ENCODE assay signal across 10 mouse cellular contexts in genomic region chr3:108083161-108083560, GRCm38 (mm10). TPM values are rescaled to one million over a fixed set of nuclear protein-coding genes. Genes with fewer than 3 reads are reported as not detected.
DNase-seq lines count a peak whose midpoint lies in the region; ATAC-seq and TF ChIP-seq lines count a peak whose summit lies in the region.
"Had no signal": no experiment of that assay in that cellular context is flagged by ENCODE, and none has a peak within 500 bp of the region (broad histone marks: within the 10 kb centered on the region; RNA-seq: fewer than 3 reads in every experiment).

No protein-coding gene starts in this region.

- dilution Hi-C loops in CH12.LX (cut with MboI; ENCODE audit: extremely low pct_ligation_motif_present, extremely low pct_unique_long_range_greater_than_20kb, low sequenced_read_pairs): no loop called here

- in situ Hi-C loops in CH12.LX (cut with MboI; ENCODE audit: low pct_ligation_motif_present, low pct_unique_long_range_greater_than_20kb, low sequenced_read_pairs): loop anchor here (5.0 kb wide), 1 partner anchor 64 kb away; the partner anchor contains the start of gene Gnai3

- H3K9me3 ChIP-seq in hindbrain, postnatal 0 days (ENCODE audit: low read length): no peaks in the 10 kb centered on the region
- no peaks in the 10 kb centered on the region for H3K9me3 ChIP-seq in hindbrain, embryonic 10.5 days
- H3K9me3 ChIP-seq in CH12.LX (replicated peaks; ENCODE audit: low read length): no peaks in the 10 kb centered on the region
- no peaks in the 10 kb centered on the region for H3K9me3 ChIP-seq in liver, embryonic 12.5 days (replicated peaks)

- TF ChIP-seq EP300 in CH12.LX (IDR thresholded peaks at IDR 0.05; ENCODE audit: low read length): no peak

- H3K36me3 ChIP-seq in hindbrain, postnatal 0 days (ENCODE audit: insufficient read depth, low read length): peaks cover 11% of the 10 kb centered on the region
- peaks cover 27% of the 10 kb centered on the region for H3K36me3 ChIP-seq in hindbrain, embryonic 10.5 days
- peaks cover 27 to 64% of the 10 kb centered on the region in 2 experiments for H3K36me3 ChIP-seq in CH12.LX (replicated peaks in 1 of 2; ENCODE audit: control insufficient read depth in 1 of 2, insufficient read depth in 1 of 2, low read length in 1 of 2)
- H3K36me3 ChIP-seq in liver, embryonic 12.5 days: peaks cover 63% of the 10 kb centered on the region

- no peak overlapping the region for H3K4me2 ChIP-seq in hindbrain, postnatal 0 days (ENCODE audit: low read depth, low read length)
- peak overlapping the region; percentile 79; the same call in 1 of the 2 replicates for H3K4me2 ChIP-seq in CH12.LX (ENCODE audit: insufficient read depth, low read depth, poor library complexity, severe bottlenecking)
- H3K4me2 ChIP-seq in liver, embryonic 12.5 days: peak overlapping the region; percentile 98

- H3K27ac ChIP-seq in hindbrain, postnatal 0 days: peak overlapping the region; percentile 56; the same call in 1 of the 2 replicates
- H3K27ac ChIP-seq in hindbrain, embryonic 10.5 days: no peak overlapping the region
- peak overlapping the region; percentile 54 for H3K27ac ChIP-seq in CH12.LX (ENCODE audit: insufficient read depth, low read depth)
- H3K27ac ChIP-seq in liver, embryonic 12.5 days: peak overlapping the region; percentile 95

- H3K4me3 ChIP-seq in hindbrain, postnatal 0 days (ENCODE audit: low read length): no peak overlapping the region
- H3K4me3 ChIP-seq in hindbrain, embryonic 10.5 days: no peak overlapping the region
- peak overlapping the region in 2 of 3 experiments; percentile 25 to 34 for H3K4me3 ChIP-seq in CH12.LX (replicated peaks in 1 of 3; ENCODE audit: low read depth in 2 of 3, low read length in 2 of 3, poor library complexity in 1 of 3)
- H3K4me3 ChIP-seq in liver, embryonic 12.5 days: peak overlapping the region; percentile 84

- no peak for ATAC-seq in hindbrain, postnatal 0 days
- no peak for ATAC-seq in liver, embryonic 12.5 days
- ATAC-seq: forebrain, embryonic 14.5 days had no signal

- no peak overlapping the region for H3K9ac ChIP-seq in hindbrain, postnatal 0 days (replicated peaks; ENCODE audit: low read length)
- peak overlapping the region; percentile 53 for H3K9ac ChIP-seq in CH12.LX (ENCODE audit: insufficient read depth, low read depth)
- peak overlapping the region; percentile 92 for H3K9ac ChIP-seq in liver, embryonic 12.5 days

- H3K27me3 ChIP-seq in hindbrain, postnatal 0 days (ENCODE audit: insufficient read depth, low read length): no peaks in the 10 kb centered on the region
- peaks cover 5% of the 10 kb centered on the region; the same call in 1 of the 2 replicates for H3K27me3 ChIP-seq in hindbrain, embryonic 10.5 days (ENCODE audit: insufficient read depth, poor library complexity, severe bottlenecking)
- H3K27me3 ChIP-seq in CH12.LX (replicated peaks): no peaks in the 10 kb centered on the region
- H3K27me3 ChIP-seq in liver, embryonic 12.5 days (replicated peaks): no peaks in the 10 kb centered on the region

- no peak for TF ChIP-seq CTCF in hindbrain, postnatal 0 days (IDR thresholded peaks at IDR 0.05; ENCODE audit: low read depth)
- no peak for TF ChIP-seq CTCF in CH12.LX (conservative IDR thresholded peaks at IDR 0.05 in 1 of 2, IDR thresholded peaks at IDR 0.05 in 1 of 2; ENCODE audit: low read depth in 2 of 2, low read length in 2 of 2)

- no peak for TF ChIP-seq RAD21 in CH12.LX (IDR thresholded peaks at IDR 0.05; ENCODE audit: low read depth, low read length)

- peaks cover 50% of the 10 kb centered on the region for H3K79me2 ChIP-seq in CH12.LX (replicated peaks; ENCODE audit: control insufficient read depth, extremely low read depth, insufficient read depth, poor library complexity, severe bottlenecking)

- TF ChIP-seq POLR2A in CH12.LX (IDR thresholded peaks at IDR 0.05; ENCODE audit: low read depth, low read length): no peak

- peaks cover 30% of the 10 kb centered on the region for H3K4me1 ChIP-seq in hindbrain, postnatal 0 days (ENCODE audit: insufficient read depth, low read length)
- peaks cover 69% of the 10 kb centered on the region for H3K4me1 ChIP-seq in hindbrain, embryonic 10.5 days (replicated peaks)
- H3K4me1 ChIP-seq in CH12.LX (ENCODE audit: control insufficient read depth in 1 of 2, insufficient read depth in 2 of 2): peaks cover 27 to 44% of the 10 kb centered on the region in 2 experiments
- H3K4me1 ChIP-seq in liver, embryonic 12.5 days: peaks cover 59% of the 10 kb centered on the region

- DNase-seq in adrenal gland, postnatal 10 days: peak; percentile 9
- no peak for DNase-seq in adrenal gland, adult 8-10 months
- no peak for DNase-seq in hindbrain, postnatal 0 days (ENCODE audit: low spot score)
- DNase-seq in hindbrain, embryonic 10.5 days (ENCODE audit: low spot score): no peak
- DNase-seq in CH12.LX (ENCODE audit: extremely low read depth): no peak
- DNase-seq in urinary bladder, postnatal 25 days (ENCODE audit: low spot score): no peak
- DNase-seq in thymus, postnatal 4 days: no peak

- WGBS in hindbrain, postnatal 0 days: 61% methylated on average over 2 of the region's 2 CpGs
- WGBS in hindbrain, embryonic 10.5 days: 58% methylated on average over 2 of the region's 2 CpGs
- WGBS in liver, embryonic 12.5 days (ENCODE audit: insufficient replicate concordance): 18% methylated on average over 2 of the region's 2 CpGs

TF ChIP-seq in CH12.LX, 34 proteins besides CTCF, POLR2A, EP300 and RAD21:
- no peak for TF ChIP-seq ETS1 (conservative IDR thresholded peaks at IDR 0.05; ENCODE audit: low read depth, low read length)

RNA-seq across cellular contexts. Expression of gene Ampd2, which starts 3.3 kb away (rescaled TPM):
- 10 to 100 TPM; 79.3 to 92.2 TPM for total RNA-seq in adrenal gland, postnatal 10 days (2021)
- 100 to 1,000 TPM; 152 to 212 (median 184) TPM for total RNA-seq in adrenal gland, adult 8-10 months (2022)
- total RNA-seq in hindbrain, postnatal 0 days (2014; rRNA removed): 56.6 and 58.4 TPM in 2 replicates
- polyA plus RNA-seq in hindbrain, postnatal 0 days (2015; fragmentation: Nextera tagmentation; extraction: Ambion mirVana): 40.3 and 43.2 TPM in 2 replicates
- polyA plus RNA-seq in hindbrain, embryonic 10.5 days (2016; fragmentation: Nextera tagmentation; extraction: Ambion mirVana): 53.3 and 58.7 TPM in 2 replicates
- total RNA-seq in CH12.LX (2012; rRNA removed) (55.8 and 60.5 TPM in 2 replicates), CH12.LX (2014; rRNA removed) (28.3 and 28.6 TPM in 2 replicates)
- 82.5 and 85.9 TPM in 2 replicates for polyA plus RNA-seq in CH12.LX (2012; ENCODE audit: insufficient read length, low read depth)
- polyA plus RNA-seq in liver, embryonic 12.5 days (2016; fragmentation: Nextera tagmentation; extraction: Ambion mirVana): 77.4 and 80.6 TPM in 2 replicates

RNA-seq across cellular contexts. Expression of gene Gnat2, which starts 9.4 kb away (rescaled TPM):
- 1 to 10 TPM; 6.6 to 6.8 TPM for total RNA-seq in adrenal gland, postnatal 10 days (2021)
- total RNA-seq in adrenal gland, adult 8-10 months (2022): 10 to 100 TPM; 14.7 to 22.5 (median 17.6) TPM
- total RNA-seq in hindbrain, postnatal 0 days (2014; rRNA removed): not detected in 2 replicates
- polyA plus RNA-seq in hindbrain, postnatal 0 days (2015; fragmentation: Nextera tagmentation; extraction: Ambion mirVana): 0.10 and 0.25 TPM in 2 replicates
- 0.46 and 0.81 TPM in 2 replicates for polyA plus RNA-seq in hindbrain, embryonic 10.5 days (2016; fragmentation: Nextera tagmentation; extraction: Ambion mirVana)
- 15.5 and 17.5 TPM in 2 replicates for total RNA-seq in CH12.LX (2012; rRNA removed)
- total RNA-seq in CH12.LX (2014; rRNA removed): 10.1 and 11.2 TPM in 2 replicates
- polyA plus RNA-seq in CH12.LX (2012; ENCODE audit: insufficient read length, low read depth): 13.3 and 14.8 TPM in 2 replicates
- 2.7 and 3.3 TPM in 2 replicates for polyA plus RNA-seq in liver, embryonic 12.5 days (2016; fragmentation: Nextera tagmentation; extraction: Ambion mirVana)
- total RNA-seq: megakaryocyte-erythroid progenitor cell, adult 5-6 weeks had no signal

RNA-seq across cellular contexts. Expression of gene Gstm4, which starts 38.5 kb away (rescaled TPM):
- 10 to 100 TPM; 12.8 to 13.3 TPM for total RNA-seq in adrenal gland, postnatal 10 days (2021)
- total RNA-seq in adrenal gland, adult 8-10 months (2022): 10 to 100 TPM; 15.3 to 20.7 (median 19.6) TPM
- 6.7 and 6.9 TPM in 2 replicates for total RNA-seq in hindbrain, postnatal 0 days (2014; rRNA removed)
- polyA plus RNA-seq in hindbrain, postnatal 0 days (2015; fragmentation: Nextera tagmentation; extraction: Ambion mirVana): 22.5 and 23.0 TPM in 2 replicates
- 12.8 and 13.9 TPM in 2 replicates for polyA plus RNA-seq in hindbrain, embryonic 10.5 days (2016; fragmentation: Nextera tagmentation; extraction: Ambion mirVana)
- total RNA-seq in CH12.LX (2012; rRNA removed) (4.5 and 7.0 TPM in 2 replicates), CH12.LX (2014; rRNA removed) (2.0 and 2.9 TPM in 2 replicates)
- polyA plus RNA-seq in CH12.LX (2012; ENCODE audit: insufficient read length, low read depth): 19.1 and 22.1 TPM in 2 replicates
- polyA plus RNA-seq in liver, embryonic 12.5 days (2016; fragmentation: Nextera tagmentation; extraction: Ambion mirVana): 16.2 and 16.6 TPM in 2 replicates

Comparison
In these comparisons a context has a peak if more than half of its experiments do, and no peak if none do; other contexts are left out.
1. H3K4me3 ChIP-seq: peak in CH12.LX (2 of 3) and liver, embryonic 12.5 days (single experiment); none in hindbrain, postnatal 0 days (single experiment) and hindbrain, embryonic 10.5 days (single experiment).